Mouse (Mus musculus) stomach, postnatal 0 days (tissue): ENCODE data around the gene Usp48. TPM values are rescaled to one million over a fixed set of nuclear protein-coding genes. Genes with fewer than 3 reads are reported as not detected.

Experiments
- ATAC-seq: fragments of 200-750 bp; cut with Nextera tagmentation; 2 replicates; pipeline ENCODE4 v1.8.0; 2017; ENCODE audit not compliant: low FRiP score, low TSS enrichment
- DNase-seq: peaks from one replicate; pipeline ENCODE4 v3.0.0-alpha.2; 2016; ENCODE audit warnings: low spot score
- H3K27ac ChIP-seq: fragments of 300-500 bp; sonication (generic); replicated peaks from 2 replicates; pipeline ENCODE4 v1.5.1; 2014; ENCODE audit warnings: mild to moderate bottlenecking, control low read depth
- H3K27me3 ChIP-seq: fragments of 300-500 bp; sonication (generic); 2 replicates; pipeline ENCODE4 v1.6.1; 2014; ENCODE audit warnings: low read length; ENCODE audit not compliant: control insufficient read depth, insufficient read depth
- H3K36me3 ChIP-seq: fragments of 300-500 bp; sonication (generic); 2 replicates; pipeline ENCODE4 v1.6.1; 2014; ENCODE audit warnings: low read length, mixed read lengths; ENCODE audit not compliant: control insufficient read depth, insufficient read depth
- H3K4me1 ChIP-seq: fragments of 300-500 bp; sonication (generic); replicated peaks from 2 replicates; pipeline ENCODE4 v1.6.1; 2014; ENCODE audit warnings: antibody characterized with exemption; ENCODE audit not compliant: control insufficient read depth, insufficient read depth
- H3K4me2 ChIP-seq: fragments of 300-500 bp; sonication (generic); replicated peaks from 2 replicates; pipeline ENCODE4 v1.6.1; 2014; ENCODE audit warnings: low read depth, mild to moderate bottlenecking, control low read depth, moderate library complexity
- H3K4me3 ChIP-seq: fragments of 300-500 bp; sonication (generic); 2 replicates; pipeline ENCODE4 v1.5.1; 2014; ENCODE audit warnings: low read depth, low read length, control low read depth
- H3K9ac ChIP-seq: fragments of 300-500 bp; sonication (generic); 2 replicates; pipeline ENCODE4 v1.6.1; 2014; ENCODE audit warnings: mild to moderate bottlenecking, low read length, control low read depth, mixed read lengths
- H3K9me3 ChIP-seq: fragments of 300-500 bp; sonication (generic); 2 replicates; pipeline ENCODE4 v1.6.1; 2016; ENCODE audit warnings: low read length; ENCODE audit not compliant: control insufficient read depth
- CTCF ChIP-seq: IDR thresholded peaks from 2 replicates; pipeline ENCODE4 v1.5.1; 2016; ENCODE audit warnings: antibody characterized with exemption, low read depth, mild to moderate bottlenecking, moderate library complexity
- EP300 ChIP-seq: optimal IDR thresholded peaks from 2 replicates; pipeline ENCODE3; 2016; ENCODE audit warnings: antibody characterized with exemption
- WGBS: fragments of 180-500 bp; shearing (Covaris S2); extraction: QIAGEN DNeasy Blood & Tissue Kit; methylation state at CpG from one replicate; pipeline ENCODE4 v1.1.7; 2014; 5-methylcytosine and 5-hydroxymethylcytosine counted together
- polyA plus RNA-seq: library from polyadenylated mRNA; unstranded; fragments of >200 nt; fragmentation: Nextera tagmentation; extraction: Ambion mirVana; gene quantifications from 2 replicates; pipeline ENCODE4 v1.2.1, GENCODE M21; 2015

Gene Usp48
- polyA plus RNA-seq, 1 experiment from 2014 or later = 35.4 TPM

DNA sequence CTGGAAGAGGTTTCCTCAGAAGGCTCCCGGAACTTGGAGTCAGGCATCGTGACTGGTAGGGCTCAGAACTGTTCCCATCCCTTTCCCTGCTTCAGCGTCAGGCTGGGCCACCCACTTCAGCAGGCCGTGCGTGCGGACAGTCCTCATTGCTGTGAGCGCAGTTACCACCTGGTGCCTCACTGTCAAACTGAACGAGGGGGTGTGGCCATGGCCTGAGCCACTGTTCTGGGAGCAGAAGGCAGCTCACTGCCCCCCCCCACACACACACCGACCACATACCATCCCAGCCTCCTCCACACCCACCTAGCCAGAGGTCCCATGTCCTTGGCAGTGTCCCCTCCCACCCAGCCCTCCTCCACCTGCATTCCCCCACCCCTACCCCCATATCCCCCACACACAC is 23.7 kb upstream of the Usp48 start:
- no peak overlapping the region for H3K4me3 ChIP-seq
- H3K9me3 ChIP-seq = no peaks in the 10 kb centered on the region
- H3K27me3 ChIP-seq = no peaks in the 10 kb centered on the region
- WGBS = 82% methylated on average over 9 of the region's 9 CpGs
- H3K4me1 ChIP-seq = no peaks in the 10 kb centered on the region
- H3K36me3 ChIP-seq = peaks cover 17% of the 10 kb centered on the region
- no peak for DNase-seq
- H3K4me2 ChIP-seq = no peak overlapping the region
- H3K9ac ChIP-seq = no peak overlapping the region
- TF ChIP-seq CTCF = no peak
- no peak for TF ChIP-seq EP300
- ATAC-seq = 0 out of 2 replicates have a peak, but pooled peaks have one; percentile 32
- H3K27ac ChIP-seq = no peak overlapping the region

DNA sequence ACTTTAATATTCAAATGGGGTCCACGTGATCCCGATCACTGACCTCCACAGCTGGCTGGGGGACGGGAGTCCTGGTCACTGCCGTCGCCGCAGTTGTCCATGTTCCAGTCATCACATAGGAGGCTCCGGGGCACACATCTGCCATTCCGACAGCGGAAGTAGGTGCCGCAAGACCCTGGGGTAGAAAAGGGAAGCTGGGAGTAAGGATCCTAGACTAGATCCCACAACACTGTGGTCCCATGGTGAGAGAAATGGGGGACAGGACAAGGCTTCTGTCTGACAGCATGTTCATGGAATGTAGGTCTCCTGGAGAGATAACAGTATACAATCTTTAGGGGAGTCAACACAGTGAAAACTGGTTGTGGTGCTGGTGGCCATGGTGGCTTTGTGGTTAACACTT is 19.1 kb upstream of the Usp48 start, which contains the start of gene Ldlrad2:
Gene Ldlrad2, minus strand, starts transcription at position 101 of the 400 bp plus-strand sequence.
- H3K9me3 ChIP-seq = no peaks in the 10 kb centered on the region
- no peak within 1 kb of the TSS for H3K4me2 ChIP-seq
- H3K9ac ChIP-seq = no peak within 1 kb of the TSS
- H3K36me3 ChIP-seq = peaks cover 4% of the 10 kb centered on the region
- WGBS = 85% methylated on average over 10 of the region's 10 CpGs
- DNase-seq (no peak), ATAC-seq (no peak)
- H3K27me3 ChIP-seq = no peaks in the 10 kb centered on the region; the same call in 1 of the 2 replicates
- TF ChIP-seq CTCF (no peak), EP300 (no peak)
- no peak within 1 kb of the TSS for H3K27ac ChIP-seq
- no peak within 1 kb of the TSS for H3K4me3 ChIP-seq
- no peaks in the 10 kb centered on the region for H3K4me1 ChIP-seq

DNA sequence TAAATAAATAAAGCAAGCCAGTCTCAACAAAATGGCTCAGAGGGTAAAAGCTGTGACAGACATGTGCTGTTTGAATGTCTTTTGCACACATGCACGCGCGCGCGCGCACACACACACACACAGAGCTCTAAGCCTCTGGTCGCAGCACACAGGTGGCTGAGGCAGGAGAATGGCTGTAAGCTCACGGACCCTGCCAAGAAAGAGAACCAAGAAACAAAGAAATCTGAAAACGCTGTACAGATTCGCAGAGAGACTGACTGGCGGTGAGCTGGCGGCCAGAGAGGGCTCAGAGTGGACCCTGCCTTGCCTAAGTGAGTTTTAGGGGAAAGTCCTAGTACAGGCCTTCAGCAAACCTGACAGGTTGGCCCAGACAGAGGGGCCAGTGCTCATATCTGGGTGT is 16.1 kb upstream of the Usp48 start:
- TF ChIP-seq CTCF (no peak), EP300 (no peak)
- 98% methylated on average over 12 of the region's 12 CpGs for WGBS
- Histone ChIP-seq H3K4me2 (no peak overlapping the region), H3K36me3 (no peaks in the 10 kb centered on the region; the same call in 1 of the 2 replicates), H3K4me1 (no peaks in the 10 kb centered on the region), H3K27ac (no peak overlapping the region), H3K9me3 (no peaks in the 10 kb centered on the region), H3K4me3 (no peak overlapping the region), H3K27me3 (no peaks in the 10 kb centered on the region; the same call in 1 of the 2 replicates), H3K9ac (no peak overlapping the region)
- DNase-seq = no peak
- no peak for ATAC-seq

DNA sequence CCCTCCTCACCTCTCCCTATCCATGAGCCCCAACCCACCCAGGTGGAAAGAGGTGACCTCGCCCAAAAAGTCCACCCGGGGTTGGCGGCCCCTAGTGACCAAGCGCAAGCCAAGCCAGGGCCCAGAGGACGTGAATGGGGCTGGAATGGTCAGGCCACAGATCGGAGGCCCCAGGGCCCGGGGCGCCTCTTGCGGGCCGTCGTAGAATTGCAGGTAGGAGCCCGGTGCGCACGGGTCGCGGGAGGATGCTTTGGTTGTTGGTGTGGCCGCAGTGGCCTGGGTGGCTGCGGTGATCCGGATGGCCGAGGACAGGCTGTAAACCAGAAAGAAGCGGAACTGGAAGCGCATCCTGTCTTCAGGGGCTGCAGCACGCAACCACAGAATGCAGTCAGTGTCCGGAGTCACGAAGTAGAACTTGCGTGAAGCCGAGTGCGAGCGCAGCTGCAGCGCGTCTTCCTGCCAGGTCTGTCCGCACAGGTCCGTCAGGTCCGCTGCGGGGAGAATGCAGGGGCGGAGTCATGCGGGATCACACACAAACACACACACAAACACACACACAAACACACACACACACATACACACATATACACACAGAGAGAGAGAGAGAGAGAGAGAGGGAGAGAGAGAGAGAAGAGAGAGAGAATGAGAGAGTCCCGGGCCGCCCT is 15.2 kb upstream of the Usp48 start:
- Histone ChIP-seq H3K4me2 (peak overlapping the region; percentile 45), H3K27me3 (no peaks in the 10 kb centered on the region; the same call in 1 of the 2 replicates), H3K4me3 (peak overlapping the region; percentile 27), H3K9me3 (no peaks in the 10 kb centered on the region), H3K9ac (peak overlapping the region; percentile 45), H3K36me3 (no peaks in the 10 kb centered on the region; the same call in 1 of the 2 replicates), H3K4me1 (no peaks in the 10 kb centered on the region), H3K27ac (no peak overlapping the region)
- WGBS = 8% methylated on average over 39 of the region's 39 CpGs
- ATAC-seq (peak; percentile 62; the same call in 1 of the 2 replicates), DNase-seq (peak; percentile 71)
- TF ChIP-seq EP300 = no peak
- peak; percentile 82 for TF ChIP-seq CTCF

DNA sequence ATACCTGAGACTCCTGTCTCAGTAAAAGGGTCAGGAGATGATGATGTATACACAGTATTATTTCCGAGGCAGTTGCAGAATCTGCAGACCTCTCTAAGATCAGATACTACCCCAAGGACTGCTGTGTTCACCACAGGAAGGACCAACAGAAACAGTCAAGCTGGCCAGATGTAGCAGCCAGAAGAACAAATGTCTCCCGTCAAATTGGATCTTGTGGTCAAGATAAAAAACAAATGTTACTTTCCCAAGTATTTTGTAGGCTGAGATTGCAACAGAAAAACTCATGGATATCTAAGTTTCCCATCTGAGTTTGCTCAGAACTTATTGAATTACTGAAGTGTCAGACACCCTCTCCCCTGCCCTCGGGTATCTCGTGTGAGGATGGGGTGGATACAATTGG is 13.8 kb upstream of the Usp48 start:
- WGBS = 37% methylated on average over 4 of the region's 4 CpGs
- DNase-seq (no peak), ATAC-seq (no peak)
- no peaks in the 10 kb centered on the region; the same call in 1 of the 2 replicates for H3K27me3 ChIP-seq
- H3K9ac ChIP-seq = no peak overlapping the region
- no peaks in the 10 kb centered on the region for H3K4me1 ChIP-seq
- H3K9me3 ChIP-seq = no peaks in the 10 kb centered on the region
- H3K4me2 ChIP-seq = no peak overlapping the region
- TF ChIP-seq CTCF = no peak
- no peak for TF ChIP-seq EP300
- H3K27ac ChIP-seq = no peak overlapping the region
- no peaks in the 10 kb centered on the region for H3K36me3 ChIP-seq
- no peak overlapping the region for H3K4me3 ChIP-seq

DNA sequence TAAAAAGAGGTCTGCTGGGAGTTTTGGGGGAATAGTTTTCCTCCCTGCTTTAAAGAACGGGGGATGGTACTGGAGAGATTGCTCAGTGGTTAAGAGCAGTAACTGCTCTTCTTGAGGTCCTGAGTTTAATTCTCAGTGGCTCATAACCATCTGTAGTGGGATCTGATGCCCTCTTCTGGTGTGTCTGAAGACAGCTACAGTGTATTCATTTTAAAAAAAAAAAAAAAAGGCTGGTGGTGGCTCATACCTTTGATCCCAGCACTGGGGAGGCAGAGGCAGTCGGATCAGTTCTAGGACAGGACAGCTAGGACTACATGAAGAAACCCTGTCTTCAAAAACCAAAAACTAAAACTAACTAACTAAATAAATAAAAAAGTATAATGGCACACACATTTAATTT is 13.3 kb upstream of the Usp48 start:
- Histone ChIP-seq H3K4me2 (no peak overlapping the region), H3K4me3 (no peak overlapping the region), H3K4me1 (no peaks in the 10 kb centered on the region), H3K27ac (no peak overlapping the region), H3K27me3 (no peaks in the 10 kb centered on the region; the same call in 1 of the 2 replicates), H3K36me3 (no peaks in the 10 kb centered on the region), H3K9ac (no peak overlapping the region), H3K9me3 (no peaks in the 10 kb centered on the region)
- ATAC-seq (no peak), DNase-seq (no peak)
- 65% methylated on average over 2 of the region's 2 CpGs for WGBS
- no peak for TF ChIP-seq CTCF
- no peak for TF ChIP-seq EP300
